Mouse (Mus musculus): ENCODE results near the gene Acot1.
"Not testable (repeated sequence)": the region's sequence is repeated elsewhere in the genome, so short reads cannot be mapped to it uniquely, and the experiment has no call there.

Acot1 gene

GRCm38 (mm10) chr12:84020528-84020927, 11.2 kb downstream of the Acot1 start:
- in situ Hi-C loops (cut with MseI, MboI) = not testable (repeated sequence)

- in situ Hi-C loops (cut with MseI, MboI) = not testable (repeated sequence)
Observed at GRCm38 (mm10) chr12:84022266-84022665, 13.0 kb downstream of the Acot1 start.

- in situ Hi-C loops (cut with MseI, MboI) = no loop called here
Observed at GRCm38 (mm10) chr12:84023052-84023745, 13.9 kb downstream of the Acot1 start.

- in situ Hi-C loops (cut with MseI, MboI) = no loop called here
Observed at GRCm38 (mm10) chr12:84025888-84026287, 16.6 kb downstream of the Acot1 start.

GRCm38 (mm10) chr12:84028328-84028727, 19.0 kb downstream of the Acot1 start:
- in situ Hi-C loops (cut with MseI, MboI) = not testable (repeated sequence)

DNA sequence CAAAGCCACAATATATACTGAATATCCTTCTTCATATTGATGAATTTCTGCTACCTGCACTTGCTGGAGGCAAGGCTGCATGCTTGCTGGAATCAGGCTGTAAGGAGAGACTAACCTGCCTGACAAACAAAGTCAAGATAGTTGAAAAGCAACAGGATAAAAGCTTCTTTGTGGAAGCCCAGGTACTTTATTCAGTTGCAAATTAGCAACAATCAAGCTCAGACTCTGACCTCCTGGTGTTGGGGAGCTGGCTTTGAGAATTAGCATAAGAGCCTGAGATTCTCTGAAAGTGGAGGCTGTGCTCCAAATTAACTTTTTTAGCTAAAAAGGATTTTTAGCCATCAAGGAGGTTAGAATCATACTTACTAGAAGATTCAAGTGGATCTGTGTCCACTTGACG, 19.8 kb downstream of the Acot1 start:
- in situ Hi-C loops (cut with MseI, MboI) = not testable (repeated sequence)

DNA sequence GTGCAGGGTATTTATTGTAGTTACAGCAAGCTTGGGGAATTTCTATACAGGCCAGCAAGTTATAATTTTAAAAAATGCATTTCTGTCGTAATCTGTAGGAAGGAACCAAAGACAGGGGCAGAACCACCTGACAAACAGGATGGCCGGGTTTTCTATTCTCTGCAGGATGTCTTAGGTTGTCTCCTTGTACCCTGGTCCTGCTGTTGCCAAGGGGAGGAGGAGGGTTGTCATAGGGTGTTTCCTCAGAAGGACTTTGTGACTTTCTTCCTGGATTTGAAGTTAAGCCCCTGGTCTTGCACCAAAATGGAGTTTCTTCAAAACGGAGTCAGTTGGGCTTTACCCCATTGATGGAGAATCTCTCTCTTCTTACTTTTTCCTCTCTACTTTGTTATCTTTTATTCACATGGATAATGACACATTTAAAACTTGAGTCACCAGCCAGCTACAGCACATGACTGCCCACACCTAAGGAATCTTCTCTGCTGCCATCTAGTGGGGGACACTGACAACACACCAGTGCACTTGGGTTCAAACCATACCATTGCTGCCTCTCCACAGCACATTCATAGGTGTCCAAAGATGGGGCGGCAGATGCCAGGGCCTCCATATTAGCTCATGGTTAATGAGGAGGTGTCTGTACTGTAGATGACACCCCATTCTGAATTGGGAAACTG, 21.5 kb downstream of the Acot1 start:
- in situ Hi-C loops (cut with MseI, MboI) = no loop called here

GRCm38 (mm10) chr12:84032854-84033253, 23.6 kb downstream of the Acot1 start:
- in situ Hi-C loops (cut with MseI, MboI) = no loop called here

DNA sequence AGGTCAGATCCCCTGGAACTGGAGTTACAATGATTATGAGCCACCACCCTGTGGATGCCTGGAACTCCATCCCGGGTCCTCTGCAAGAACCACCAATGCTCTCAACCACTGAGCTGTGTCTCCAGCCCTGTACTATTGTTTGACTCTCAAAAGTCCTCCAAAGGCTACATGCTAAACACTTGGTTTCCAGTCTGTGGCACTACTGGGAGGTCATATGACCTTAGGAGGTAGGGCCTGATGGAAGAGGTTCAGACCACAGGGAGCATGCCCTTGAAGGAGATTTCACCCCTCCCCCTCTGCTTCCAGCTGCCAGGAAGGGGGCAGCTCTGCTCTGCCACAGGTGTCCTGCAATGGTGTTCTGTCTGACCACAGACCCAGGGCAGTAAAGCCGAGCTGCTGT, 24.0 kb downstream of the Acot1 start:
- in situ Hi-C loops (cut with MseI, MboI) = not testable (repeated sequence)

GRCm38 (mm10) chr12:84034108-84034507, 24.8 kb downstream of the Acot1 start:
- in situ Hi-C loops (cut with MseI, MboI) = no loop called here

GRCm38 (mm10) chr12:84038241-84038640, 29.0 kb downstream of the Acot1 start, which contains the start of gene Acot4:
Gene Acot4, plus strand, starts transcription at chr12:84038379.
- in situ Hi-C loops (cut with MseI, MboI) = not testable (repeated sequence)

DNA sequence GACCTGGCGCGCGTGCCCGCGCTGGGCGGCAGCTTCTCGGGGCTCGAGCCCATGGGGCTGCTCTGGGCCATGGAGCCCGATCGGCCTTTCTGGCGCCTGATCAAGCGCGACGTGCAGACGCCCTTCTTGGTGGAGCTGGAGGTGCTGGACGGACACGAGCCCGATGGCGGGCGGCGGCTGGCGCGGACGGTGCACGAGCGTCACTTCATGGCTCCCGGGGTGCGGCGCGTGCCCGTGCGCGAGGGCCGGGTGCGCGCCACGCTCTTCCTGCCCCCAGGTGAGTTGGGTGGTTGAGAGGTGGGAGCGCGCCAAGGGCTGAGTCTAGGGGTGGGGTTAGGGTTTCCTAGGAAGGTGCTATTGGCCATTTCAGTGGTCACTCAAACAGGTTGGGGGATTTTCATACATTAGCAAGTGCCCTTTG, 29.4 kb downstream of the Acot1 start, which contains the start of gene Gm49366:
TSS of gene Gm49366 (plus strand) at position 245 of the 421 bp plus-strand sequence.
- in situ Hi-C loops (cut with MseI, MboI) = not testable (repeated sequence)

- in situ Hi-C loops (cut with MseI, MboI) = no loop called here
Observed at GRCm38 (mm10) chr12:84042248-84042647, 33.0 kb downstream of the Acot1 start.

- in situ Hi-C loops (cut with MseI, MboI) = no loop called here
Observed at GRCm38 (mm10) chr12:84044045-84044444, 34.8 kb downstream of the Acot1 start.

DNA sequence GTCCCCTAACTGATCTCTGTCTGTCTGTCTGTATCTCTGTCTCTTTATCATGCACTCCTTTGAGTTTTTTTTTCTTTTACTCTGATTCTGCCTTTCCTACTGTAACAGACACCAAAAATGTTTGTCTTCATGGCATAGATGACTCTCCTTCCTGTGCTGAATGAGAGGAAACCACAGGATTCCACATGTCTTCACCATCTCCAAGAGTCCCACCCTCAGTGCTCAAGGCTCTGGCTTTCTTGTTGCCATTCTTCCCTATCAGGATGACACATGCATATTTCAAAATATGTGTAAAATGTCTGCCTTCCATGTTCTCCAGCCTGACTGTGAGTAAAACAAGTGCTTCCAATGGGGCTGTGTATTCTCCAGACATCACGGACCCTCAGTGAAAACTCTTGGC, 37.6 kb downstream of the Acot1 start:
- in situ Hi-C loops (cut with MseI, MboI) = no loop called here

GRCm38 (mm10) chr12:84050744-84051143, 41.5 kb downstream of the Acot1 start:
- in situ Hi-C loops (cut with MseI, MboI) = not testable (repeated sequence)

- in situ Hi-C loops (cut with MseI, MboI) = no loop called here
Observed at GRCm38 (mm10) chr12:84051937-84052474, 42.7 kb downstream of the Acot1 start, which contains the start of gene Acot3. Gene Acot3, plus strand, starts transcription at chr12:84052144.

DNA sequence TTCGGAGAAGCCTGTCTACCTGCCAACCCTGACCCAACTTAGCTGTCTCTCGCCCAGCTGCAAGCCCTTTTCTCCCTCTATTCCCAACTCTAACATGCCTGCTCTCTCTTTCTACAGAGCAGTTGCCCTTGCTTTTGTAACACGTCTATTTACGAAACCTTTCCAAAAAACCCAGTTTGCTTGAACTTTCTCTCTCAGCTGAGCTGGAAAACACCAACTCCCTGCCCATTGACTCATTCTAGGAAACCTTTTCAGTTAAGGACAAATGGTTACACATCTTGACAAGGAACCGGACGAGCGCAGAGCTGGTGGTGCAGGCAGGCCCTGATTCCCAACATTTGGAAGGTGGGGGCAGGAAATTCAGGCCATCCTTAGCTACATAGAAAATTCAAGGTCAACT, 43.3 kb downstream of the Acot1 start:
- in situ Hi-C loops (cut with MseI, MboI) = no loop called here

DNA sequence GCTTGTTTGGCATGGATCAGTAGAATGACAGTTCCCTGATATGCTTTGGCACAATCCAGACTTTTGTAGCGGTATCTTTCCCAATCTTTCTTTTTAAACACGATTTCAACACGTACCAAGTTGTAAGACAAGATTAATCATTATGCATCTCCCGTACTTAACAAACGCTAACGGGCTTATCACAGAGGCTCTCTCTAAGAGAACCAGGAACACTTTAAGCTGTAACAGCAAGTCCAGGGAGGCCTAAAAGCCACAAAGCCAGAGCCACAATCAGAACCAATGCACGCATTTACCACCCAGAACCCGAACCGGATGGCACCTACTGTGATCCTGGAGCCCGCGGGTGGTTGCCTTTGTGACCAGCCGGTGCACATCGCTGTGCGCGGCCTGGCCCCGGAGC, 43.9 kb downstream of the Acot1 start:
- in situ Hi-C loops (cut with MseI, MboI) = no loop called here

DNA sequence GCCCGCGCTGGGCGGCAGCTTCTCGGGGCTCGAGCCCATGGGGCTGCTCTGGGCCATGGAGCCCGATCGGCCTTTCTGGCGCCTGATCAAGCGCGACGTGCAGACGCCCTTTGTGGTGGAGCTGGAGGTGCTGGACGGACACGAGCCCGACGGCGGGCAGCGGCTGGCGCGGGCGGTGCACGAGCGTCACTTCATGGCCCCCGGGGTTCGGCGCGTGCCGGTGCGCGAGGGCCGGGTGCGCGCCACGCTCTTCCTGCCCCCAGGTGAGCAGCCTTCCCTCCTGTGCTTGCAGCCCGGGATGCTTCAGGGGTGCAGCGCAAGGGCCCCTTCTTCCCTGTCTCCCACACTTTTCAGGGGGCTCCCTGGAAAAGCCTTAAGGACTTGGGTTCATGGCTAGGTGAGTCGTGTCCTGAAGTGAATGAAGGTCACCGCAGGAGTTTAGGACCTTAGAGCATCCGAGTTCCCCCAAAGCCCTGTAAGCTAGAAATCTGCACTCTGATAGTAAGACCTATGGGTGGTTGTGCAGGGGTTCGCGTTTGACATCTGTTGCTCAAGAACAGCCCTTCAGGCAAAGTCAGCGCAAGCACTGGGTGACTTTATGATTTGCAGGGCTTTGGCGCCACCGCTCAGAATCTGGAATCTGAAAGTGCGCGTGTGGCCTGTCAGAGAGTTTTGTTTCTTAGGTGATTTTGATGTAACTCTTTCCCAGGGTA, 44.5 kb downstream of the Acot1 start:
- in situ Hi-C loops (cut with MseI, MboI) = no loop called here

DNA sequence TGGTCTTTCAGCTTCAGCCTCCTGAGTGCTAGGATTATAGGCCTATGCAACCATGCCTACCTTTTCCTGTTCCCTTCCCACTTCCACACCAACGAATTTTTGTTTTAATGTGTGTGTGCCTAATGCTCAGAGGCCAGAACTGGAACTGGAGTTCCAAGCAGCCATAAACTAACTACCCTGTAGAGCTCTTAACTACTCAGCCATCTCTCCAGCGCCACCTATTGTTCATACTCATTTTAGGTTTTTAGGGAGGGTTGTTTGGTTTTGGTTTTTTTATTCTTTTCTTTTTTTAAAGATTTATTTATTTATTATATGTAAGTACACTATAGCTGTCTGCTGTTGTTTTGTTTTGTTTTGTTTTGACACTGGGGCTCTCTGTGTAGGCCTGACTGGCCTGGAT, 51.7 kb downstream of the Acot1 start:
- in situ Hi-C loops (cut with MseI, MboI) = loop anchor here in 1 of 2 experiments (5.0 kb wide), 1 partner anchor 89 kb away; no protein-coding TSS in a partner anchor

DNA sequence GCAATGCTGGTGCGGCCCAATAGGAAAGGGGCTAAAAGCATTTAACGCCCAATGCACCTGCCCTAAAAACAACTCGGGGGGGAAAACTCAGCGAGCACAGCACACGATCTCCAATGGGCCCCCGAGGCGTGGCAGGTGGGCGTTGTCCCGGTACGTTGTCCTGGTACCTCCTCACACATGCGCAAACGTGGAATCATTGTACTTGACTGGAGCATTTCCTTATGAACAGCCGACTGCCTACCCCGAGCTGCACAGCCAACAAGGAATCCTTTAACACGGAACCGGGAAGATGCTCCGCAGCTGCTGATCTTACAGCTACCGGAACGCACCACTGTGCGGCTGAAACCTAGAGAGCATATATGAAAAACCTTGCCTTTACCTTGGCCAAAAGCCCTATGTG, 53.0 kb downstream of the Acot1 start:
- in situ Hi-C loops (cut with MseI, MboI) = loop anchor here in 1 of 2 experiments (5.0 kb wide), 1 partner anchor 90 kb away; no protein-coding TSS in a partner anchor

All from mouse trophoblast stem cell (cell line).